Mouse (Mus musculus): ENCODE data around the gene Pde8a. TPM values are rescaled to one million over a fixed set of nuclear protein-coding genes. Genes with fewer than 3 reads are reported as not detected.
A peak's percentile ranks its signal among the peaks of the same experiment; 100 is the strongest.

Gene Pde8a
- polyA plus RNA-seq, 1 experiment from 2014 or later: 6.8 TPM

DNA sequence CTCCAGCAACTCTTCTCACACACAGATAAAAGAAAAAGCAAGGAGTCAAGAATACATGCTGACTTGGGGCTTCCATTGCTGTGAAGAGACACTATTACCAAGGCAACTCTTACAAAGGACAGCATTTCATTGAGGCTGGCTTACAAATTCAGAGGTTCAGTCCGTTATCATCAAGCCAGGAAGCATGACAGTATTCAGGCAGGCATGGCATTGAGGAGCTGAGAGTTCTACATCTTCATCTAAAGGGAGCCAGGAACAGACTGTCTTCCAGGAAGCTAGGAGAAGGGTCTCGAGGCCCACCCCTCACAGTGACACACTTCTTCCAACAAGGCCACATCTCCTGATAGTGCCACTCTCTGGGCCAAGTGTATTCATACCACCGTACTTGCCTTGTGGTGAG lies 7.0 kb downstream of the Pde8a start:
- no peak overlapping the region for H3K9ac ChIP-seq
- no peaks in the 10 kb centered on the region for H3K4me1 ChIP-seq (ENCODE audit: insufficient read depth)
- H3K9me3 ChIP-seq (ENCODE audit: low read depth, low read length): no peaks in the 10 kb centered on the region
- TF ChIP-seq CTCF (IDR thresholded peaks at IDR 0.05; ENCODE audit: low read depth): no peak
- DNase-seq (no peak), ATAC-seq (ENCODE audit: insufficient read depth) (no peak)
- H3K4me3 ChIP-seq (ENCODE audit: low read depth, low read length): no peak overlapping the region
- whole genome bisulfite sequencing: 75% methylated on average over 3 of the region's 3 CpGs
- peaks cover 3% of the 10 kb centered on the region; the same call in 1 of the 2 replicates for H3K27me3 ChIP-seq (ENCODE audit: insufficient read depth, low read length)
- no peak overlapping the region for H3K4me2 ChIP-seq
- no peaks in the 10 kb centered on the region for H3K36me3 ChIP-seq (ENCODE audit: insufficient read depth)
- H3K27ac ChIP-seq (ENCODE audit: low read depth): no peak overlapping the region

DNA sequence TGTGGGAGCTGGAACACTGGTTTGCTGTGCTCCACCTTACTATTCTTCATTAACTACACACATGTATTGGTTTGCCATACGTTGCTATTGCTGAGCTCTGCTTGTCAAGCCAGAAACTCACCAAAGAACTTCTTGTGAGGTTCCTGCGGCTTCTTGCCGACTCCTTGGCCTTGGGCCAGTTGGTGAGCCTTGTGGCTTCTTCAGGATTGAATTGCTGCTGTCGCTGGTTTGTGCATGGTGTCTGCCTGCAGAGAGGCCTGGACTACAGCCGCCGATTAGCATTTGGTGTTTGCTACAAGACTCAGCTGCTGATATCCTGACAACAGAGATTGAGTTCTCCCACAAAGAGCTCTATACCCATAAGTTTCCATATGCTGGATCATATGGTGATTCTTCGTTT lies 10.9 kb downstream of the Pde8a start:
- no peaks in the 10 kb centered on the region for H3K4me1 ChIP-seq (ENCODE audit: insufficient read depth)
- H3K27ac ChIP-seq (ENCODE audit: low read depth): no peak overlapping the region
- H3K4me3 ChIP-seq (ENCODE audit: low read depth, low read length): no peak overlapping the region
- H3K4me2 ChIP-seq: no peak overlapping the region
- 70% methylated on average over 7 of the region's 7 CpGs for WGBS
- H3K9ac ChIP-seq: no peak overlapping the region
- H3K27me3 ChIP-seq (ENCODE audit: insufficient read depth, low read length): no peaks in the 10 kb centered on the region
- H3K36me3 ChIP-seq (ENCODE audit: insufficient read depth): no peaks in the 10 kb centered on the region
- H3K9me3 ChIP-seq (ENCODE audit: low read depth, low read length): no peaks in the 10 kb centered on the region
- no peak for ATAC-seq (ENCODE audit: insufficient read depth)
- peak; percentile 53 for DNase-seq
- TF ChIP-seq CTCF (IDR thresholded peaks at IDR 0.05; ENCODE audit: low read depth): no peak

DNA sequence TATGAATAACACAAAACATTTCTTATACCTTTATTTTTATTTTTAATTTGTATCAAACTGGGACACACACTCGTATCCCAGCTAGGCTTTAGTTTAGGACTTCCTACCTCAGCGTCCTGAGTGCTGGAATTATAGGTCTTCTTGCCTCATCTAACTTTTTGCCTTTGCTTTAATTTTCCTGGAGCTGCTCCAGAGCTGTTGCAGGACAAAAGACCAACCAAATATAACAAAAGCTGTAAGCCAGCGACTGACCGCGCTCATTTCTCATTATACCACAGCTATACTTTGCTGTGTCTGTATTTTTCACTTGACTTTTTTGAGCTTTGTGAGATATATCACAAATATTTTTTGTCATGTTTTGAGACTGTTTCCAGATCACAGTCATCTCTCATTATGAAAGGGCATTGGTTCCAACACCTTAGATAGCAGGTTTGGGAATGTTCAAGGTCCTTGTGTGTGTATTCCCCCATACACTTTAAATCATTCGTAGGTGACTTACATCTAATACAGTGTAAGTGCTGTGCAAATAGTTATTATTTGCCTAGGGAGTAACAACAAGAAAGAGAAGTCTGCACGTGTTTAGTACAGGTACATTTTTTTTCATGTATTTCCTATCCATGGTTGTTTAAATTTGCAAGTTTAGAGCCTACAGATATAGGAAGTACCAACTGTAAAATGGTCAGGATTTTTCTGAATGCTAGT lies 16.8 kb downstream of the Pde8a start:
- no peaks in the 10 kb centered on the region for H3K9me3 ChIP-seq (ENCODE audit: low read depth, low read length)
- H3K27me3 ChIP-seq (ENCODE audit: insufficient read depth, low read length): no peaks in the 10 kb centered on the region
- no peak overlapping the region for H3K4me2 ChIP-seq
- WGBS: 78% methylated on average over 7 of the region's 7 CpGs
- no peak for TF ChIP-seq CTCF (IDR thresholded peaks at IDR 0.05; ENCODE audit: low read depth)
- ATAC-seq (ENCODE audit: insufficient read depth) (no peak), DNase-seq (no peak)
- H3K4me1 ChIP-seq (ENCODE audit: insufficient read depth): no peaks in the 10 kb centered on the region
- H3K27ac ChIP-seq (ENCODE audit: low read depth): no peak overlapping the region
- H3K4me3 ChIP-seq (ENCODE audit: low read depth, low read length): no peak overlapping the region
- no peaks in the 10 kb centered on the region for H3K36me3 ChIP-seq (ENCODE audit: insufficient read depth)
- no peak overlapping the region for H3K9ac ChIP-seq

DNA sequence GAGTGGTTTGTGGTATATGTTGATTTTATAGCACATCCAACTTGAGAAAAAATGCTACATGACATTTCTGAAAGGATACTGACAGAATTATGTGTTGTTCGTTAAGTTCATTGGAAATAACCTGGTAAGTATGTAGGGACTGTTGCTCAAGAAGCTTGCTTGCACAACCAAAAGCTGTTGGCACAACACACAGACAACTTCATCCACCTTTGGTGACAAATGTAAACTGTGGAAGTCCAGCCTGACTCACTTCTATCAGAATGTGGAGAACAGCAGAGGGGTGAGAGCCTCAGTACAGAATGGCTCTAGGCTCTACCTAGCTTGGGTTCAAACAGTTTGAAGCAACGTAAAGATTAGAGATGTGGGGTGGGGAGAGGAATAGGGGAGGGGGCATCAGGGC lies 19.3 kb downstream of the Pde8a start:
- TF ChIP-seq CTCF (IDR thresholded peaks at IDR 0.05; ENCODE audit: low read depth): no peak
- H3K9me3 ChIP-seq (ENCODE audit: low read depth, low read length): no peaks in the 10 kb centered on the region
- no peak overlapping the region for H3K9ac ChIP-seq
- DNase-seq (no peak), ATAC-seq (ENCODE audit: insufficient read depth) (no peak)
- no peaks in the 10 kb centered on the region for H3K27me3 ChIP-seq (ENCODE audit: insufficient read depth, low read length)
- no peaks in the 10 kb centered on the region for H3K4me1 ChIP-seq (ENCODE audit: insufficient read depth)
- no peak overlapping the region for H3K27ac ChIP-seq (ENCODE audit: low read depth)
- H3K36me3 ChIP-seq (ENCODE audit: insufficient read depth): no peaks in the 10 kb centered on the region
- no peak overlapping the region for H3K4me3 ChIP-seq (ENCODE audit: low read depth, low read length)
- H3K4me2 ChIP-seq: no peak overlapping the region
- WGBS: 84% methylated on average over 2 of the region's 2 CpGs

DNA sequence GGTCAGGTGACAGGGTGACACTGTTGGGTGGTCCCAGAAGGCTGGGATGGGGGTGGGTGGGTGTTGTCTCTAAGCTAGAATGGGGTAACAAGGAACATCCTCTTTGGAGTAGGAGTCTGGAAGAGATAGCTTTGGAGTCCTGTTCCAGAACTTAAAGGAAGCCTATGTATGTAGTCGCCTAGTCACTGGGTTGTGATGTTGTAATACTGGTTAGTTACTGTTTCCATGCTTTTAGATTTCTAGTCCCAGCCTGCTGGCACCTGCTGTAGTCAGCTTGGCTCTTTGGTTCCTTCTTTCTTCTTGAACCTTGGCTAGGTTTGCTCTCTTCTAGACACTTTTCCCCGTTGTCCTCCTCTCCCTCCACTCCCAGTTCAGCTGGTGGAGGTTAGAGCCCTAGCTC lies 21.7 kb downstream of the Pde8a start:
- Histone ChIP-seq H3K4me2 (no peak overlapping the region), H3K27ac (ENCODE audit: low read depth) (no peak overlapping the region), H3K9me3 (ENCODE audit: low read depth, low read length) (no peaks in the 10 kb centered on the region), H3K36me3 (ENCODE audit: insufficient read depth) (no peaks in the 10 kb centered on the region), H3K4me1 (ENCODE audit: insufficient read depth) (no peaks in the 10 kb centered on the region), H3K27me3 (ENCODE audit: insufficient read depth, low read length) (no peaks in the 10 kb centered on the region), H3K4me3 (ENCODE audit: low read depth, low read length) (no peak overlapping the region), H3K9ac (no peak overlapping the region)
- no peak for DNase-seq
- 72% methylated on average over 2 of the region's 2 CpGs for WGBS
- no peak for TF ChIP-seq CTCF (IDR thresholded peaks at IDR 0.05; ENCODE audit: low read depth)
- no peak for ATAC-seq (ENCODE audit: insufficient read depth)

DNA sequence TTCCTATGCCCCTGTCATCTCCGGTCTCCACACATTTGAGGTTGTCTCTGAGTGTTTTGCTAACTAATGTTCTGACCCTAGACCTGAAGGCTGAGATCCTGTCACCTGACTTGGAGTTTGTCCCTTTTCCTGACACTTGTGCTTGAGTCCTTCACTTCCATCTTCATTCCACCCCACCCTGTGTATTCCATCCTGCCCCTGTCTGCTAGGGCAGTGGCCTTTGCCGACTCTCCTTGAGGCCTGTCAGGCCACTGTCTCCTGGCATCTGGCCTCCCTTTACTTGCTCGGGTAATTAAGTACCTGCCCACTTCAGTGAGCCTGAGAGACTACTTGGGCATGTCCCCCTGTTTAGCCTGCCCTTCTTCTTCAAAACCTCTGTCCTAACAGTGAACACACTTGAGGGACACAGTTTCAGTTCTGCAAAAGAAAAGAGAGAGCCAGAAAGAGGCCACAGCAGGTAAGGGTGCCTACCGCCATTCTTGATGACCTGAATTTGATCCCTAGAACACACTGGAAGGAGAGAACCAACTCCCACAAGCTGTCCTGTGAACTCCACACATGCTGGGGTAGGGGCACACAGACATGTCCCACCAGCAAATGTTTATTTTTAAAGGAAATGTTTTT lies 22.3 kb downstream of the Pde8a start:
- Histone ChIP-seq H3K36me3 (ENCODE audit: insufficient read depth) (no peaks in the 10 kb centered on the region), H3K9ac (no peak overlapping the region)
- 56% methylated on average over 4 of the region's 4 CpGs for WGBS

DNA sequence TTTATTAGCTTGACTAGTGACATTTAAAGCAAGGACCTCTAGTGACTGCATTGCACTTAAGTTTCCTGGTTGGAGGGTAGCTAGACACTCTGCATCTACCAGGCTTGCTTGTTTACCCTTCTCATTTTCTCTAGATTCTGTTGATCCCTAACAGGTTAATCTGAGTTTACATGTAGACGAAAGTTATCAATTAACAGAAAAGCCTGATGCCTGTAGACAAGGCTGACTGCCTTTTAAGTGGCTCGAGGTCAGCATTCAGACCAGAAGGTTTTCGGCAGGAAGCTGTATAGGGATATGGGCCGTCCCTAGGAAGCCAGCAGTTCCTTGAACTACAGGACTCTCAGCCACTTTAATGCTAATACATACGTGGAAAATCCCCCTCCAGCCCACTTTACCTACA lies 30.0 kb downstream of the Pde8a start:
- Histone ChIP-seq H3K4me3 (ENCODE audit: low read depth, low read length) (no peak overlapping the region), H3K9ac (no peak overlapping the region), H3K4me1 (ENCODE audit: insufficient read depth) (no peaks in the 10 kb centered on the region), H3K4me2 (no peak overlapping the region), H3K36me3 (ENCODE audit: insufficient read depth) (no peaks in the 10 kb centered on the region), H3K27ac (ENCODE audit: low read depth) (no peak overlapping the region), H3K9me3 (ENCODE audit: low read depth, low read length) (no peaks in the 10 kb centered on the region), H3K27me3 (ENCODE audit: insufficient read depth, low read length) (no peaks in the 10 kb centered on the region)
- TF ChIP-seq CTCF (IDR thresholded peaks at IDR 0.05; ENCODE audit: low read depth): no peak
- WGBS: 41% methylated on average over 5 of the region's 5 CpGs
- ATAC-seq (ENCODE audit: insufficient read depth) (no peak), DNase-seq (no peak)

More for the DNA sequence above, 22.3 kb downstream of the Pde8a start:
- Histone ChIP-seq H3K27ac (ENCODE audit: low read depth) (no peak overlapping the region), H3K4me2 (no peak overlapping the region), H3K4me1 (ENCODE audit: insufficient read depth) (no peaks in the 10 kb centered on the region), H3K4me3 (ENCODE audit: low read depth, low read length) (no peak overlapping the region), H3K9me3 (ENCODE audit: low read depth, low read length) (no peaks in the 10 kb centered on the region), H3K27me3 (ENCODE audit: insufficient read depth, low read length) (no peaks in the 10 kb centered on the region)
- no peak for TF ChIP-seq CTCF (IDR thresholded peaks at IDR 0.05; ENCODE audit: low read depth)
- ATAC-seq (ENCODE audit: insufficient read depth): no peak
- DNase-seq: no peak

All from lung, embryonic 14.5 days (tissue).